Mouse (Mus musculus) heart, postnatal 0 days (tissue): ENCODE measurements around the gene Dguok.

Experiments used
- CTCF ChIP-seq: IDR thresholded peaks from 2 replicates; pipeline ENCODE4 v1.5.1; 2016; ENCODE audit warnings: antibody characterized with exemption, control low read depth, low read depth
- EP300 ChIP-seq: IDR thresholded peaks from 2 replicates; pipeline ENCODE4 v1.6.1; 2016; ENCODE audit warnings: antibody characterized with exemption, low read depth

DNA sequence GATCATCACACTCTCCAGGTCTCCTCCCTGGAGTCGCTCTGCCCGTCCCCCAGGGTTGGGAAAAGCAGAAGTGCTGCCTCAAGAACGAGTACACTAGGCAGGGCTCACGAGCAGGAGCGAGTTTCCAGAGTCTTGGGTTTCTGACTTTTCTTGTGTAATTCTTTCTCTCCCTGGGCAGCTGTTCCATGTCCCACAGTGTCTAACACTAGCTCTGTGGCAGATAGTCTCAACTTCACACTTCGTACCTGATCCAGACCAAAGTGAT, 30.0 kb upstream of the Dguok start:
- TF ChIP-seq EP300 = no peak
- no peak for TF ChIP-seq CTCF
